Mouse (Mus musculus) testis, adult 10 weeks (tissue): ENCODE results near the gene Mpig6b. TPM values are rescaled to one million over a fixed set of nuclear protein-coding genes. Genes with fewer than 3 reads are reported as not detected.

ENCODE experiments used
- polyA plus RNA-seq: library from polyadenylated mRNA; stranded (reverse); fragments of 350-450 nt; fragmentation: Illumina TruSeq; extraction: RNeasy Lipid Tissue Mini Kit (QIAGEN cat#74804); gene quantifications from one replicate; pipeline ENCODE4 v1.2.3, GENCODE M21; 2014; ENCODE audit warnings: low read depth, low replicate concordance

Mpig6b gene
- polyA plus RNA-seq, 1 experiment from 2014 or later: 1.5 TPM

Other genes starting within 250 kb of the Mpig6b start
- gene Stk19, start 229.2 kb downstream of the Mpig6b start, polyA plus RNA-seq: 8.2 TPM
- gene Dxo, start 229.2 kb downstream of the Mpig6b start, polyA plus RNA-seq: 5.8 TPM
- gene Skiv2l, start 216.0 kb downstream of the Mpig6b start, polyA plus RNA-seq: 7.9 TPM
- 10.0 TPM for gene Nelfe, start 215.8 kb downstream of the Mpig6b start, polyA plus RNA-seq
- gene Cfb, start 203.7 kb downstream of the Mpig6b start, polyA plus RNA-seq: 0.43 TPM
- gene Zbtb12, start 186.7 kb downstream of the Mpig6b start, polyA plus RNA-seq: 0.18 TPM
- gene Gm20547, start 184.1 kb downstream of the Mpig6b start, polyA plus RNA-seq: 0.08 TPM
- gene C2, start 167.9 kb downstream of the Mpig6b start, polyA plus RNA-seq: 6.5 TPM
- 25.4 TPM for gene Ehmt2, start 167.7 kb downstream of the Mpig6b start, polyA plus RNA-seq
- not detected for gene Slc44a4, start 151.7 kb downstream of the Mpig6b start, polyA plus RNA-seq
- 0.41 TPM for gene Neu1, start 134.9 kb downstream of the Mpig6b start, polyA plus RNA-seq
- gene Hspa1b, start 106.9 kb downstream of the Mpig6b start, polyA plus RNA-seq: 0.56 TPM
- not detected for gene Gm20481, start 96.3 kb downstream of the Mpig6b start, polyA plus RNA-seq
- gene Hspa1a, start 94.0 kb downstream of the Mpig6b start, polyA plus RNA-seq: 0.57 TPM
- gene Hspa1l, start 93.5 kb downstream of the Mpig6b start, polyA plus RNA-seq: 215 TPM
- 115 TPM for gene Lsm2, start 84.3 kb downstream of the Mpig6b start, polyA plus RNA-seq
- gene Vars, start 65.2 kb downstream of the Mpig6b start, polyA plus RNA-seq: 53.6 TPM
- 0.15 TPM for gene Vwa7, start 49.6 kb downstream of the Mpig6b start, polyA plus RNA-seq
- gene Sapcd1, start 38.2 kb downstream of the Mpig6b start, polyA plus RNA-seq: not detected
- 8.7 TPM for gene Msh5, start 19.4 kb downstream of the Mpig6b start, polyA plus RNA-seq
- 10.5 TPM for gene Clic1, start 16.2 kb downstream of the Mpig6b start, polyA plus RNA-seq
- 0.56 TPM for gene Ddah2, start 7.1 kb downstream of the Mpig6b start, polyA plus RNA-seq
- gene Ly6g6c, start 796 bp downstream of the Mpig6b start, polyA plus RNA-seq: 19.3 TPM
- gene Ly6g6e, start 10.7 kb upstream of the Mpig6b start, polyA plus RNA-seq: not detected
- gene Ly6g6d, start 11.9 kb upstream of the Mpig6b start, polyA plus RNA-seq: not detected
- gene Ly6g6f, start 19.4 kb upstream of the Mpig6b start, polyA plus RNA-seq: not detected
- gene Abhd16a, start 23.1 kb upstream of the Mpig6b start, polyA plus RNA-seq: 8.2 TPM
- gene Ly6g5c, start 42.1 kb upstream of the Mpig6b start, polyA plus RNA-seq: not detected
- gene Ly6g5b, start 49.2 kb upstream of the Mpig6b start, polyA plus RNA-seq: not detected
- 8.7 TPM for gene Gpank1, start 55.3 kb upstream of the Mpig6b start, polyA plus RNA-seq
- gene Csnk2b, start 55.9 kb upstream of the Mpig6b start, polyA plus RNA-seq: 948 TPM
- gene D17H6S53E, start 60.2 kb upstream of the Mpig6b start, polyA plus RNA-seq: 0.28 TPM
- gene Apom, start 65.9 kb upstream of the Mpig6b start, polyA plus RNA-seq: not detected
- 44.2 TPM for gene Bag6, start 69.0 kb upstream of the Mpig6b start, polyA plus RNA-seq
- gene Prrc2a, start 98.7 kb upstream of the Mpig6b start, polyA plus RNA-seq: 14.1 TPM
- 379 TPM for gene Aif1, start 109.9 kb upstream of the Mpig6b start, polyA plus RNA-seq
- gene Lst1, start 122.3 kb upstream of the Mpig6b start, polyA plus RNA-seq: not detected
- gene Ltb, start 128.3 kb upstream of the Mpig6b start, polyA plus RNA-seq: not detected
- gene Tnf, start 135.8 kb upstream of the Mpig6b start, polyA plus RNA-seq: not detected
- not detected for gene Lta, start 139.2 kb upstream of the Mpig6b start, polyA plus RNA-seq
- not detected for gene Gm16181, start 154.7 kb upstream of the Mpig6b start, polyA plus RNA-seq
- gene Atp6v1g2, start 167.5 kb upstream of the Mpig6b start, polyA plus RNA-seq: 10.2 TPM
- gene Nfkbil1, start 169.6 kb upstream of the Mpig6b start, polyA plus RNA-seq: 0.56 TPM
- gene Ddx39b, start 175.6 kb upstream of the Mpig6b start, polyA plus RNA-seq: 7.1 TPM
- gene H2-D1, start 196.5 kb upstream of the Mpig6b start, polyA plus RNA-seq: 2.8 TPM